Mouse (Mus musculus) small intestine, adult 2 months (tissue): ENCODE results near the gene Sectm1a.
"Not testable (repeated sequence)": the region's sequence is repeated elsewhere in the genome, so short reads cannot be mapped to it uniquely, and the experiment has no call there.

ENCODE experiments used
- CTCF ChIP-seq: fragments of 200-500 bp; IDR thresholded peaks from 2 replicates; pipeline ENCODE4 v1.5.1; 2012; ENCODE audit warnings: low read depth, mild to moderate bottlenecking, control low read depth, inconsistent platforms, low read length, moderate library complexity, mixed read lengths; ENCODE audit not compliant: insufficient replicate concordance, insufficient read length; ENCODE audit errors: extremely low read depth
- POLR2A ChIP-seq: fragments of 200-500 bp; IDR thresholded peaks from 2 replicates; pipeline ENCODE4 v1.6.1; 2012; ENCODE audit warnings: low read depth, mild to moderate bottlenecking, control low read depth, inconsistent platforms, low read length, moderate library complexity

GRCm38 (mm10) chr11:121107242-121107641 lies 26.2 kb upstream of the Sectm1a start:
- not testable (repeated sequence) for TF ChIP-seq CTCF, POLR2A
